Comparison of ENCODE assay signal across 7 mouse cellular contexts in genomic region chr5:17574413-17575182, GRCm38 (mm10). TPM values are rescaled to one million over a fixed set of nuclear protein-coding genes. Genes with fewer than 3 reads are reported as not detected.
A peak's percentile ranks its signal among the peaks of the same experiment; 100 is the strongest.
DNase-seq lines count a peak whose midpoint lies in the region; ATAC-seq and TF ChIP-seq lines count a peak whose summit lies in the region.

No protein-coding gene starts in this region.

- intact Hi-C loops in gastrocnemius, postnatal 36 days (cut with DNase I): loop anchor here (5.0 to 10.0 kb wide), 3 partner anchors 120 to 640 kb away; no protein-coding TSS in a partner anchor

- TF ChIP-seq POLR2A in small intestine, adult 2 months (IDR thresholded peaks at IDR 0.05; ENCODE audit: low read depth, low read length): no peak

- H3K9me3 ChIP-seq in embryonic facial prominence, embryonic 10.5 days: no peaks in the 10 kb centered on the region
- no peaks in the 10 kb centered on the region for H3K9me3 ChIP-seq in intestine, embryonic 14.5 days (ENCODE audit: control insufficient read depth, low read length)
- H3K9me3 ChIP-seq in limb, embryonic 11.5 days (ENCODE audit: control insufficient read depth, low read length): no peaks in the 10 kb centered on the region
- no peaks in the 10 kb centered on the region for H3K9me3 ChIP-seq in midbrain, embryonic 10.5 days (replicated peaks)

- peaks cover 6% of the 10 kb centered on the region for H3K4me1 ChIP-seq in embryonic facial prominence, embryonic 10.5 days
- no peaks in the 10 kb centered on the region; the same call in 1 of the 2 replicates for H3K4me1 ChIP-seq in intestine, embryonic 14.5 days (replicated peaks; ENCODE audit: control insufficient read depth, insufficient read depth, low read length)
- no peaks in the 10 kb centered on the region for H3K4me1 ChIP-seq in limb, embryonic 11.5 days (ENCODE audit: control insufficient read depth, insufficient read depth, low read length)
- peaks cover 7% of the 10 kb centered on the region; the same call in 1 of the 2 replicates for H3K4me1 ChIP-seq in midbrain, embryonic 10.5 days
- H3K4me1 ChIP-seq in small intestine, adult 2 months (ENCODE audit: control insufficient read depth, insufficient read depth, insufficient read length, low read length): no peaks in the 10 kb centered on the region

- H3K4me2 ChIP-seq in intestine, embryonic 14.5 days (ENCODE audit: low read length): peak overlapping the region; percentile 90
- H3K4me2 ChIP-seq in limb, embryonic 11.5 days (ENCODE audit: low read depth, severe bottlenecking): peak overlapping the region; percentile 69

- DNase-seq in adrenal gland, adult 8-10 months: peak; percentile 49
- peak; percentile 90 for DNase-seq in embryonic facial prominence, embryonic 10.5 days (ENCODE audit: low spot score)
- peak; percentile 75 to 83 for DNase-seq in gastrocnemius, postnatal 36 days
- DNase-seq in intestine, embryonic 14.5 days (ENCODE audit: low spot score): peak; percentile 85
- peak; percentile 85 for DNase-seq in limb, embryonic 11.5 days (ENCODE audit: low spot score)
- peak; percentile 83 for DNase-seq in midbrain, embryonic 10.5 days (ENCODE audit: low spot score)

- under 1% methylated on average over 59 of the region's 59 CpGs for WGBS in embryonic facial prominence, embryonic 10.5 days
- under 1% methylated on average over 58 of the region's 59 CpGs for WGBS in intestine, embryonic 14.5 days
- 1% methylated on average over 57 of the region's 59 CpGs for WGBS in limb, embryonic 11.5 days
- WGBS in midbrain, embryonic 10.5 days: under 1% methylated on average over 59 of the region's 59 CpGs
- under 1% methylated on average over 59 of the region's 59 CpGs for WGBS in small intestine, adult 2 months

- no peak for TF ChIP-seq CTCF in small intestine, adult 2 months (IDR thresholded peaks at IDR 0.05; ENCODE audit: extremely low read depth, insufficient read length, insufficient replicate concordance, low read depth, low read length)

- peak overlapping the region; percentile 68 for H3K4me3 ChIP-seq in embryonic facial prominence, embryonic 10.5 days
- H3K4me3 ChIP-seq in intestine, embryonic 14.5 days (ENCODE audit: low read depth, low read length): peak overlapping the region; percentile 65
- H3K4me3 ChIP-seq in limb, embryonic 11.5 days (ENCODE audit: low read depth, low read length): peak overlapping the region; percentile 30
- H3K4me3 ChIP-seq in midbrain, embryonic 10.5 days: peak overlapping the region; percentile 68
- peak overlapping the region; percentile 77 for H3K4me3 ChIP-seq in small intestine, adult 2 months (ENCODE audit: low read depth, low read length)

- peak; percentile 89 for ATAC-seq in intestine, embryonic 14.5 days (replicated peaks; ENCODE audit: low FRiP score, low TSS enrichment, low read depth)
- ATAC-seq in limb, embryonic 11.5 days (ENCODE audit: insufficient number of reproducible peaks, low FRiP score, low TSS enrichment, low read depth): peak; percentile 94

- H3K9ac ChIP-seq in intestine, embryonic 14.5 days (ENCODE audit: low read length): peak overlapping the region; percentile 60
- H3K9ac ChIP-seq in limb, embryonic 11.5 days (ENCODE audit: low read length): peak overlapping the region; percentile 70

- no peaks in the 10 kb centered on the region for H3K36me3 ChIP-seq in embryonic facial prominence, embryonic 10.5 days (replicated peaks)
- no peaks in the 10 kb centered on the region for H3K36me3 ChIP-seq in intestine, embryonic 14.5 days (ENCODE audit: control insufficient read depth, insufficient read depth, low read length)
- H3K36me3 ChIP-seq in limb, embryonic 11.5 days (ENCODE audit: control insufficient read depth, insufficient read depth, low read length): no peaks in the 10 kb centered on the region
- H3K36me3 ChIP-seq in midbrain, embryonic 10.5 days: no peaks in the 10 kb centered on the region
- no peaks in the 10 kb centered on the region for H3K36me3 ChIP-seq in small intestine, adult 2 months (ENCODE audit: control insufficient read depth, insufficient read depth, low read length)

- peaks cover 25% of the 10 kb centered on the region for H3K27me3 ChIP-seq in embryonic facial prominence, embryonic 10.5 days (replicated peaks; ENCODE audit: low read depth, poor library complexity, severe bottlenecking)
- H3K27me3 ChIP-seq in intestine, embryonic 14.5 days (replicated peaks; ENCODE audit: control insufficient read depth, insufficient read depth, low read length): 0 out of 2 replicates have a peak, but pooled peaks cover 4% of the 10 kb centered on the region
- no peaks in the 10 kb centered on the region for H3K27me3 ChIP-seq in limb, embryonic 11.5 days (ENCODE audit: control insufficient read depth, insufficient read depth, low read length)
- peaks cover 13% of the 10 kb centered on the region; the same call in 1 of the 2 replicates for H3K27me3 ChIP-seq in midbrain, embryonic 10.5 days (ENCODE audit: low read depth, poor library complexity, severe bottlenecking)
- H3K27me3 ChIP-seq in small intestine, adult 2 months (ENCODE audit: control insufficient read depth, insufficient read depth, low read length): no peaks in the 10 kb centered on the region

- H3K27ac ChIP-seq in embryonic facial prominence, embryonic 10.5 days (replicated peaks): peak overlapping the region; percentile 85
- peak overlapping the region; percentile 78 for H3K27ac ChIP-seq in intestine, embryonic 14.5 days (ENCODE audit: low read depth)
- peak overlapping the region; percentile 10; the same call in 1 of the 2 replicates for H3K27ac ChIP-seq in limb, embryonic 11.5 days (replicated peaks; ENCODE audit: low read depth, low read length)
- peak overlapping the region; percentile 86 for H3K27ac ChIP-seq in midbrain, embryonic 10.5 days (replicated peaks)
- peak overlapping the region; percentile 63 for H3K27ac ChIP-seq in small intestine, adult 2 months (ENCODE audit: insufficient read depth, low read depth, low read length)

RNA-seq across cellular contexts. Expression of gene Sema3c, which starts 0.5 kb away (rescaled TPM):
- 10 to 100 TPM in 2 of 4 experiments, 1 to 10 TPM in 2; 5.0 to 12.5 (median 9.1) TPM for total RNA-seq in adrenal gland, adult 8-10 months (2022)
- polyA plus RNA-seq in embryonic facial prominence, embryonic 10.5 days (2016; fragmentation: Nextera tagmentation; extraction: Ambion mirVana): 14.7 and 16.3 TPM in 2 replicates
- 10 to 100 TPM; 39.8 to 47.0 TPM for total RNA-seq in gastrocnemius, postnatal 36 days (2021)
- 58.7 and 65.3 TPM in 2 replicates for polyA plus RNA-seq in intestine, embryonic 14.5 days (2014; fragmentation: Nextera tagmentation; extraction: Ambion mirVana)
- polyA plus RNA-seq in limb, embryonic 11.5 days (2014; fragmentation: Nextera tagmentation; extraction: Ambion mirVana): 15.8 and 16.8 TPM in 2 replicates
- 10.7 and 16.1 TPM in 2 replicates for polyA plus RNA-seq in midbrain, embryonic 10.5 days (2016; fragmentation: Nextera tagmentation; extraction: Ambion mirVana)
- 0.90 and 1.4 TPM in 2 replicates for polyA plus RNA-seq in small intestine, adult 2 months (2012; rRNA removed)

Comparison
In these comparisons a context has a peak if more than half of its experiments do, and no peak if none do; other contexts are left out.
1. Peak in every context shown above with its lines: DNase-seq, ATAC-seq, H3K4me3 ChIP-seq and H3K27ac ChIP-seq.
2. H3K27ac ChIP-seq: peak in every context shown above with its lines; median percentile 86 in midbrain, embryonic 10.5 days; 85 in embryonic facial prominence, embryonic 10.5 days; 78 in intestine, embryonic 14.5 days; 63 in small intestine, adult 2 months; 10 in limb, embryonic 11.5 days.